Mouse (Mus musculus): ENCODE results near the gene Prrxl1. TPM values are rescaled to one million over a fixed set of nuclear protein-coding genes. Genes with fewer than 3 reads are reported as not detected.

Gene Prrxl1
- polyA plus RNA-seq, 1 experiment from 2014 or later = 0.49 TPM

DNA sequence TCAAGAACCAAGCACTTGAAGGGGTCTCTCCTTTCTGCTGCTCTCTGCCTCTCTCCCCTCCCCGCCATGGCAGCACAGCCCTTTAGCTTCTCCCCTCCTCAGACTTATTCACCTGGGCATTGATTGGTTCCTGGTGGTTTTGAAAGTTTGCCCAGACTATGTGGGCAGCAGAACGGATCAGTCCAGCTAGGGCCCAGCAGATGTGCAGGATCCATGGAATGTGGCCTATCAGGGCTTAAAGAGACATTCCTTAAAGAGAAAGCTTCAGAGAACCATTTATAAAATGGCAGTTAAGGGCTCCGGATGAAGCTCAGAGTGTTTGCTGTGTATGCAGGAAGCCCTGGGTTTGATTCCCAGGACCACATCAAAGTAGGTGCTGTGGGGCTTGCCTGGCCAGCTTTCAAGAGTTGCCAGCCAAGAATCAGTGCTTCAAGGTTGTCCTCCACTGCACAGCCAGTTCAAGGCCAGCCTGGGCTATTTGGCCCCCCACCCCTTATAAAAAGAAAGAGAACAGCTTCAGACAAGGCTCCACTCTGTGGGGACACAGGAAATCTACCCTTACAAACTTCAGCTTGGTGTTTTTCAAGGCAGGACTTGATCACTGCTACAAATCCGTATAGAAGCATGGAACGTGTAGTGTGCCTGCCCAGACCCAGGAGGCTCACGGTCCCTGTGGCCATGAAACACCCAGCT, 33.8 kb downstream of the Prrxl1 start:
- WGBS = 75% methylated on average over 6 of the region's 6 CpGs
- Histone ChIP-seq H3K27me3 (no peaks in the 10 kb centered on the region), H3K4me1 (no peaks in the 10 kb centered on the region), H3K9ac (no peak overlapping the region), H3K4me2 (no peak overlapping the region), H3K27ac (no peak overlapping the region), H3K36me3 (no peaks in the 10 kb centered on the region), H3K4me3 (replicated peaks) (no peak overlapping the region), H3K9me3 (replicated peaks) (no peaks in the 10 kb centered on the region)
- no peak for ATAC-seq (replicated peaks; ENCODE audit: low FRiP score)

DNA sequence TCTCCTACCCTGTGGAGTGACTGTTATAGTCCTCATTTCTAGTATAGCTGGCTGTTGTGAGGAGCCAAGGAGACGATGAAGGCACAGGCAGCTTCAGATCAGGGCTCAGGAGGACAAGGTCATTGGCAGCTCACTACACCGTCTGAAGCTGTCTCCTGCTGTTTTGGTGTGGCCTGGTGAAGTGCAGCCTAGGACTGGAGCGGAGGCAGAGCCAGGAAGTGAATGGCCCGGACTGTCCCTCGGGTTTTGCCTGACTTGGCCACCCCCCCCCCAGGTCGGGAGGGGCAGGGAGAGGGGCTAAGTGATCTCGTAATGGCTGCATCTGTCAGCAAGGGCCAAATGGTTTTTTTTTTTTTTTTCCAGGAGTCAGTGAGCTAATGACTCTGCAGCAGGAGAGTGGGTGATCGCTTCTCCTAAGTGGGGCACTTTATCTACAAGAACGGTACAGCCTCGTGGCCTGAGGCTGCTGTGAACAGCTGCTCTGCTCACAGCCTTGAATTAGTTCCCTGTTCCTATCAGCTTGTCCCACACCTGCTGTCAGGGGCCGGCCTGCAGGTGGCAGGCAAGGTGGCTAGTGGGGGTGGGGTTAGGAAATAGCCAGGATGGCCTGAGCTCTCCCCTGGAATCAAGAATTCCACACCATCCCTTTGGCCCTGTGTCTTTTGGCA, 34.9 kb downstream of the Prrxl1 start:
- no peak overlapping the region for H3K9ac ChIP-seq
- no peak for ATAC-seq (replicated peaks; ENCODE audit: low FRiP score)
- no peaks in the 10 kb centered on the region for H3K4me1 ChIP-seq
- H3K27ac ChIP-seq = no peak overlapping the region
- H3K27me3 ChIP-seq = no peaks in the 10 kb centered on the region
- no peaks in the 10 kb centered on the region for H3K36me3 ChIP-seq
- H3K4me3 ChIP-seq (replicated peaks) = no peak overlapping the region
- H3K4me2 ChIP-seq = no peak overlapping the region
- no peaks in the 10 kb centered on the region for H3K9me3 ChIP-seq (replicated peaks)
- WGBS = 10% methylated on average over 11 of the region's 11 CpGs

DNA sequence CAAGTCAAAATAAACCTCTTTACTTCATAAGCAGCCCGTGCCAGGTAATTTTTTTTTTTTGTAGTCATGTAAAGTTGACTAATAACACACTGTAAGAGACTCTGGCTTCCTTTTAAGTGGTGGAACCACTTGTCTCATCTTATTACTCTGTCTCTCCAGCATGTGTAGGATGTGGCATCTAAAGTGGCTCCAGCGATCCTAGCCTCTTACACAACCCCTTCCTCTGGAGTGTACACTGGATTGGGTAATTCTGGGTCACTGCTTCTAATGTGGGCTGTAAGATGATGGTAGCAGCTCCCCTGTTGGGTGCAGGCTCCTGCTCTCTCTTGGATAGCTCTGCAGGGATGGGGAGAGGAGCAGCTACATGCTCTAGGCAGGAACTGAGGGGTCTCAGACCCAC, 39.3 kb downstream of the Prrxl1 start:
- H3K9me3 ChIP-seq (replicated peaks) = no peaks in the 10 kb centered on the region
- H3K9ac ChIP-seq = no peak overlapping the region
- no peak overlapping the region for H3K4me2 ChIP-seq
- H3K36me3 ChIP-seq = no peaks in the 10 kb centered on the region
- no peaks in the 10 kb centered on the region for H3K27me3 ChIP-seq
- H3K27ac ChIP-seq = no peak overlapping the region
- H3K4me3 ChIP-seq (replicated peaks) = no peak overlapping the region
- ATAC-seq (replicated peaks; ENCODE audit: low FRiP score) = no peak
- 85% methylated on average over 2 of the region's 2 CpGs for WGBS
- no peaks in the 10 kb centered on the region for H3K4me1 ChIP-seq

DNA sequence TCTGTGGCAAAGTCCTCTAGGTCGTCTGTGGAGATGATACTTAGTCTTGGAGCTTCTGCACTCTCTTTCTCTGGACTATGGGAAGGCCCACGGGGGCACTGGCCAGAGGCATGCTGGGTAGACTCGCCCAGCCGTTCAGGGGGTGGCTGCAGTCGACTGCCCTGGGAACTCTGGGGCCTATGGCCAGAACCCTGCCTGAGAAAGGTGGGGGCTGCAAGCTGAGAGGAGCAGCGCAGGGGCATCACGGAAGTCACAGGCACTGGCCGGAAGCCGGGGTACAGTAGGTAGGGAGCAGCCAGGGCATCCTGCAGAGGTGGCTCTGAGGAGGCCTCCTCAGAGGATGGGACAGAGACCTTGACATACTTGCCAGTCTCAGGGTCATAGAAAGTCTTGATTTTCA, 60.6 kb downstream of the Prrxl1 start:
- no peak overlapping the region for H3K27ac ChIP-seq
- no peaks in the 10 kb centered on the region for H3K36me3 ChIP-seq
- H3K27me3 ChIP-seq = peaks cover 5% of the 10 kb centered on the region; the same call in 1 of the 2 replicates
- no peak overlapping the region for H3K4me2 ChIP-seq
- H3K4me1 ChIP-seq = no peaks in the 10 kb centered on the region
- H3K4me3 ChIP-seq (replicated peaks) = no peak overlapping the region
- no peak for ATAC-seq (replicated peaks; ENCODE audit: low FRiP score)
- WGBS = 72% methylated on average over 9 of the region's 9 CpGs
- H3K9ac ChIP-seq = no peak overlapping the region
- no peaks in the 10 kb centered on the region for H3K9me3 ChIP-seq (replicated peaks)

DNA sequence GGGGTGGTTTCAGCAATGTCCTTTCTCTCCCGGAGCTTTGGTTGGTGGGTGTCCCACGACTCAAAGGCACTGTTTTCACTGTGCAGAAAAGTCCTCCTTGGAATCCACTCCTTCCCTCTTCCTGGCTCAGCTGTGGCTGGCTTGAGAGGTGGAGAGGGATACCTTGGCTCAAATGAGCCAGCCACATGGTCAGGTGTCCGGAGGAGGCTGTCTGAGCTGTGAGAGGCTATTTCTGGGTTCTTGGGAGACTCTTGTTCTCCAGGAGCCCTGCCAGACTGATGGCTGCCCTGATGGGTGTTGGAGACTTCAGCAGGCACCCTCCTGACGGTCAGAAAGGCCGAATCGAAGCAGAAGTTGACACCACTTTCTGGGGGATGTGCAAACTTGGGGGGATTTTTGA, 63.9 kb downstream of the Prrxl1 start:
- H3K4me2 ChIP-seq = no peak overlapping the region
- WGBS = 82% methylated on average over 6 of the region's 6 CpGs
- H3K36me3 ChIP-seq = no peaks in the 10 kb centered on the region
- H3K27me3 ChIP-seq = peaks cover 5% of the 10 kb centered on the region; the same call in 1 of the 2 replicates
- ATAC-seq (replicated peaks; ENCODE audit: low FRiP score) = no peak
- H3K4me3 ChIP-seq (replicated peaks) = no peak overlapping the region
- no peak overlapping the region for H3K27ac ChIP-seq
- H3K9me3 ChIP-seq (replicated peaks) = no peaks in the 10 kb centered on the region
- H3K4me1 ChIP-seq = no peaks in the 10 kb centered on the region
- no peak overlapping the region for H3K9ac ChIP-seq

DNA sequence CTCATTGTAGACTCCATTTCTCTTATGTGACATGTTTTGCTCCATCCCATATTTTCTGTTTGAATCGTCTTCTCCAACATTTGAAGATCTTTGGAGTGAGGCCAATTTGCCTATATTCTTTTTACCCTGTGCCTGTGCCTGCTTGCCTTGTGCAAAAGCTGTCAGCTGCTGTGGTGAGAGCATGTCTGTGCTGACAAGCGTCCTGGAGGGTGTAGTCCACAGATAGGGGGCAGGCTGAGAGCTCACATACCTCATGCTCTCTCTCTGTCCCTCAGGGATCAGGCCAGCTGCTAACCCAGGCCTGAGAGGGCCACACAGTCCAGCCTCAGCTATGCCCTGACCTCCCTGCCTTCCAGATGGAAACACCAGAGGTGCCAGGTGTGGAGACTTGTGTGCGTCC, 74.0 kb downstream of the Prrxl1 start:
- no peaks in the 10 kb centered on the region for H3K4me1 ChIP-seq
- no peaks in the 10 kb centered on the region for H3K9me3 ChIP-seq (replicated peaks)
- H3K27me3 ChIP-seq = no peaks in the 10 kb centered on the region
- ATAC-seq (replicated peaks; ENCODE audit: low FRiP score) = no peak
- 56% methylated on average over 3 of the region's 3 CpGs for WGBS
- H3K4me2 ChIP-seq = no peak overlapping the region
- no peak overlapping the region for H3K27ac ChIP-seq
- H3K36me3 ChIP-seq = no peaks in the 10 kb centered on the region
- no peak overlapping the region for H3K9ac ChIP-seq
- H3K4me3 ChIP-seq (replicated peaks) = no peak overlapping the region

DNA sequence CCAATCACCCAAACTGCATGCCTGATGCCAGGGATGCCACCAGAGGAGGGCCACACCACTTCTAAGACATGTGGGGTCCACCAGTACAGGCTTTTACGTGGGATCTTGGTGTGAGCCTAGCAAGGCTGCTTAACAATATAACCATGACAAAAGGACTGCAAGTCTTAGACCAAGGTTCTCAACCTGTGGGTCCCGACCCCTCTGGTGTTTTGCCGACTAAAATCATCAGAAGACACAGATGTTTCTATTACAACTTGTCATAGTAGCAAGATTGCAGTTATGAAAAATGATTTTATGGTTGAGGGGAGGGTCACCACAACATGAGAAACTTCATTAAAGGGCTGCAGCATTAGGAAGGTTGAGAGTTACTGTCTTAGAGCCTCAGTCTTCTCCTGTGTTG, 79.4 kb downstream of the Prrxl1 start:
- 69% methylated on average over 3 of the region's 3 CpGs for WGBS
- Histone ChIP-seq H3K27ac (no peak overlapping the region), H3K9me3 (replicated peaks) (no peaks in the 10 kb centered on the region), H3K9ac (no peak overlapping the region), H3K4me1 (peaks cover 10% of the 10 kb centered on the region), H3K4me3 (replicated peaks) (no peak overlapping the region), H3K36me3 (no peaks in the 10 kb centered on the region), H3K4me2 (no peak overlapping the region), H3K27me3 (no peaks in the 10 kb centered on the region)
- no peak for ATAC-seq (replicated peaks; ENCODE audit: low FRiP score)

DNA sequence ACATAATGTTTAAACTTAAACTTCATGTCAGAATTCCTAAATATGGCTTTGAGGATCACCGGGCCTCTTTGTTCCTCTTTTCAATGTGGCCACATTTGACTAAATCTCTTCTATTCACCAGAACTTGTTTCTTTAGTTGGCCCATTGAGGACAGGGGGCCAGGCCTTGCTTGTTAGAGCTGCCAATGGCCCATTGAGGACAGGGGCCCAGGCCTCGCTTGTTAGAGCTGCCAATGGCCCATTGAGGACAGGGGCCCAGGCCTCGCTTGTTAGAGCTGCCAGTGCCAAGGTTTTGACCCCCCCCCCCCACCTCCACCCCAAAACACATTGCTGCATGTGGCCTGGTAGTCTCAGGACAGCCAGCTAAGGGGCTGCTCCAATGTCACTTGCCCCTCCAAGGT, 82.4 kb downstream of the Prrxl1 start:
- Histone ChIP-seq H3K36me3 (no peaks in the 10 kb centered on the region), H3K27ac (no peak overlapping the region), H3K9me3 (replicated peaks) (no peaks in the 10 kb centered on the region), H3K4me1 (peaks cover 29% of the 10 kb centered on the region), H3K4me2 (no peak overlapping the region), H3K9ac (no peak overlapping the region), H3K27me3 (0 out of 2 replicates have a peak, but pooled peaks cover 5% of the 10 kb centered on the region), H3K4me3 (replicated peaks) (no peak overlapping the region)
- ATAC-seq (replicated peaks; ENCODE audit: low FRiP score) = no peak
- WGBS = 88% methylated on average over 3 of the region's 3 CpGs

DNA sequence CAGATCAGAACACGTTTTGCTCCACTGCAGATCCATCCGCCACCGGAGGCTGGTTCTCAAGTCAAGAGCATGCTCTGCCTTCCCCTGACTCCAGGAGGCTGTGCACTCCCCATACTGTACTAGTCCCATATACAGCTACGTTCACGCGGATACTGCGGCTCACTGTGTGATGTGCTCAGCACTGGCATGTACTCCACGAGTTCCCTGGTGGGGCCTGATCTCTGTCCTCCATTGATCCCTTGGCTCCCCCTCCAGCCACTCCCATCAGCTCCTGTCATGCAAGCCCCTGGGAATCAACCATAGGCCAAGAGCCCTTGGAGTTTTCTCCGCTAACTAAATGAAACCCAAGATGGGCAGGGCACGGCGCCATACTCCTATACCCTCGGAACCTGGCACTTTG, 83.3 kb downstream of the Prrxl1 start:
- ATAC-seq (replicated peaks; ENCODE audit: low FRiP score) = no peak
- Histone ChIP-seq H3K4me2 (no peak overlapping the region), H3K36me3 (no peaks in the 10 kb centered on the region), H3K4me1 (peaks cover 29% of the 10 kb centered on the region), H3K27ac (no peak overlapping the region), H3K4me3 (replicated peaks) (no peak overlapping the region), H3K9ac (no peak overlapping the region), H3K27me3 (0 out of 2 replicates have a peak, but pooled peaks cover 5% of the 10 kb centered on the region), H3K9me3 (replicated peaks) (no peaks in the 10 kb centered on the region)
- WGBS = 87% methylated on average over 12 of the region's 12 CpGs

DNA sequence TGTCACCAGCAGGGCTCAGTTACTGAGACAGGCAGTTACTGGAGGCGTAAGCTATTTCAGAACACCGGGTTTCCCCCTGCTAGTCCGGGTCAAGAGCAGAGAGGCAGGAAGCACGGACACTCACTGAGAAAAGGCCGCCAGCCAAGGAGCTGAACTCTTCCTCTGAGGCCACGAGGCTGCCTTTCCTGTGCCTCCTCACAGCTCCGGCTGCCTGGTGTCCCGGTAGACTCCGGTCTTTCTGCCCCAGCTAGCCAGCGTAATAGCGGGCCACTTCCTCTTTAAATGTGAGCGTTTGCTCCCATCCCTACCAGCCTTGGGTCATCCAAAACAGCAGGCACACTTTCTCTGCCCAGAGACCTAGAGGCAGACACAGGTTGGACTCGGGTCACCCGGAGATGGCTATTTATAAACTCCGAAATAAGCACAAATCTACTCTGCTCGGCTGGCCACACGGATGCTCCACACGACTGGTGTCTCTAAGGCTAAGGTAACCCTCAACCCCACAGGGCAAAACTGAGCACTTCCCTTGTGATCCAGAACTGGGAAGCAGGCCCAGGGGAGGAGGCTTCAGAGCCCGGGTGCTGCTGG, 84.1 kb downstream of the Prrxl1 start:
- H3K4me2 ChIP-seq = peak overlapping the region; percentile 8; the same call in 1 of the 2 replicates
- WGBS = 31% methylated on average over 19 of the region's 19 CpGs
- ATAC-seq (replicated peaks; ENCODE audit: low FRiP score) = no peak

DNA sequence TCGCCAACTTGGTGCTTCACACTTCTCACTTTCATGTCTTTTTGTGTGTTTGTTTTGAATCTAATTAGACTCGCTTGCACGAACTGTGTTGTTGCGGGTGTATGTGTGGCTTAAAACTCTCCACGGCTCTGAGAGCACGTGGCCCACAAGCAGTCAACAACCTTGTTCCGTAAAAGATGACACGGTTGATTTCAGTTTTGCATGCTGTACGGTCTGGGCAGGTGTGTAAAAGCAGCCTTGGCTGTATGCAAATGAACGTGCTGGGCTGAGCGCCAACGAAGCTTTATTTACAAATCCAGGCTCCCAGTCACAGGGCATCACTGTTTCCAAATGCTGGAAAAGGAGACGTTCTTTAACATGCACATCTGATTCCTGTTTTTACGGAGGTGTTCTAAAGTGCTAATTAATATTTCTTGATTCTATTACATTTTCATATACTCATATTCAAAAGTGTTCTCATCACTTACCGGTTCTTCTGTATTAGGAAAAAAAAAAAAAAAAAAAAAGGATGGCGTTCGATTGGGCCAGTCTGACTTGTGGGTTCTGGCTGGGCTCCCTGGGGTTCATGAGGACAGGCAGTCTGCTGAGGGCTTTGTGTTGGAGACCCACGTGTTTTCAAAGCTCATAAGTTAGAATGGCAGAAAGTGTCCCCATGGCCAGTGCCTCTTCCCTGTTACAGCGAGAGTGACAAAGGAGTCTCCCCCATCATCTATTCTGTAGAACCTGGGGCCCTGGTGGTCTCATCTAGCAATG, 85.0 kb downstream of the Prrxl1 start:
- Histone ChIP-seq H3K9ac (no peak overlapping the region), H3K4me2 (peak overlapping the region; percentile 50)
- WGBS = 59% methylated on average over 19 of the region's 19 CpGs

More for the DNA sequence above, 84.1 kb downstream of the Prrxl1 start:
- no peaks in the 10 kb centered on the region for H3K36me3 ChIP-seq
- peaks cover 29% of the 10 kb centered on the region for H3K4me1 ChIP-seq
- H3K27me3 ChIP-seq = 0 out of 2 replicates have a peak, but pooled peaks cover 5% of the 10 kb centered on the region
- no peak overlapping the region for H3K4me3 ChIP-seq (replicated peaks)
- no peak overlapping the region for H3K27ac ChIP-seq
- no peak overlapping the region for H3K9ac ChIP-seq
- no peaks in the 10 kb centered on the region for H3K9me3 ChIP-seq (replicated peaks)

DNA sequence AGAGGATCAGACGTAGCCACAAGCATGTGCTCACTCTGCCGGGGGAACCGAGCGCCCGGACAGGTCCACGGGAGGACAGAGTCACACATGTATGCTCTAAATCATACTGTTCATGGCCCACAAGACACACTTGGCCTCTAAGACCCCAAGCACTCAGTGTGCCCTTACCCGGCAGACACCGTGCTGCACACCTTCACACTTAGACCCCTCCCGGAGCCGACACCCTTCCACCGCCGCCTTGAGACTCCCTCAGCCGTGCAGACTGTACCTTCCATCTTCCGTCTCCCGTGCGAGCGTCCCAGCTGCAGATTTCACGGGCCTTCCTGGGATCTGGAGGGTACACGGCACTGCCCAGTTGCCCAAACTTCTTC, 85.5 kb downstream of the Prrxl1 start:
- Histone ChIP-seq H3K36me3 (no peaks in the 10 kb centered on the region), H3K4me3 (replicated peaks) (peak overlapping the region; percentile 17), H3K27me3 (0 out of 2 replicates have a peak, but pooled peaks cover 5% of the 10 kb centered on the region), H3K9ac (no peak overlapping the region), H3K4me2 (peak overlapping the region; percentile 50), H3K9me3 (replicated peaks) (no peaks in the 10 kb centered on the region), H3K4me1 (peaks cover 29% of the 10 kb centered on the region), H3K27ac (no peak overlapping the region)
- ATAC-seq (replicated peaks; ENCODE audit: low FRiP score) = no peak
- 47% methylated on average over 19 of the region's 19 CpGs for WGBS

More for the DNA sequence above, 85.0 kb downstream of the Prrxl1 start:
- H3K27me3 ChIP-seq = 0 out of 2 replicates have a peak, but pooled peaks cover 5% of the 10 kb centered on the region
- H3K27ac ChIP-seq = no peak overlapping the region
- no peaks in the 10 kb centered on the region for H3K9me3 ChIP-seq (replicated peaks)
- peak overlapping the region; percentile 17 for H3K4me3 ChIP-seq (replicated peaks)
- no peaks in the 10 kb centered on the region for H3K36me3 ChIP-seq
- 0 out of 2 replicates have a peak, but pooled peaks have one; percentile 22 for ATAC-seq (replicated peaks; ENCODE audit: low FRiP score)
- peaks cover 29% of the 10 kb centered on the region for H3K4me1 ChIP-seq
